Mouse (Mus musculus) forebrain, embryonic 13.5 days (tissue): ENCODE measurements at regions not wholly inside any gene's neighbourhood (a gene's known extent, or its start where the extent isn't known, plus 50 kb on each side); places are given as distances from the start of the nearest gene placed in this dataset.
A peak's percentile ranks its signal among the peaks of the same experiment; 100 is the strongest.

Experiments used
- ATAC-seq: fragments of 200-750 bp; cut with Nextera tagmentation; 2 replicates; pipeline ENCODE4 v1.8.0; 2017
- H3K27ac ChIP-seq: fragments of 300-500 bp; sonication (generic); 2 replicates; pipeline ENCODE4 v1.5.1; 2015; ENCODE audit warnings: inconsistent platforms, mild to moderate bottlenecking, moderate library complexity
- H3K27me3 ChIP-seq: fragments of 300-500 bp; sonication (generic); 2 replicates; pipeline ENCODE4 v1.6.1; 2015; ENCODE audit warnings: mild to moderate bottlenecking, inconsistent platforms
- H3K36me3 ChIP-seq: fragments of 300-500 bp; sonication (generic); 2 replicates; pipeline ENCODE4 v1.6.1; 2015; ENCODE audit warnings: mild to moderate bottlenecking, inconsistent platforms; ENCODE audit not compliant: poor library complexity, severe bottlenecking
- H3K4me1 ChIP-seq: fragments of 300-500 bp; sonication (generic); 2 replicates; pipeline ENCODE4 v1.6.1; 2015; ENCODE audit warnings: inconsistent platforms
- H3K4me2 ChIP-seq: fragments of 300-500 bp; sonication (generic); 2 replicates; pipeline ENCODE4 v1.6.1; 2015; ENCODE audit warnings: inconsistent platforms, mild to moderate bottlenecking, moderate library complexity
- H3K4me3 ChIP-seq: fragments of 300-500 bp; sonication (generic); 2 replicates; pipeline ENCODE4 v1.5.1; 2015; ENCODE audit warnings: mild to moderate bottlenecking, inconsistent platforms
- H3K9ac ChIP-seq: fragments of 300-500 bp; sonication (generic); 2 replicates; pipeline ENCODE4 v1.6.1; 2015; ENCODE audit warnings: mild to moderate bottlenecking, inconsistent platforms
- H3K9me3 ChIP-seq: fragments of 300-500 bp; sonication (generic); replicated peaks from 2 replicates; pipeline ENCODE4 v1.6.1; 2016; ENCODE audit warnings: inconsistent platforms
- WGBS: fragments of 180-500 bp; shearing (Covaris S2); methylation state at CpG from one replicate; pipeline ENCODE4 v1.1.7; 2015; 5-methylcytosine and 5-hydroxymethylcytosine counted together

- Histone ChIP-seq H3K4me3 (no peak overlapping the region), H3K27ac (no peak overlapping the region), H3K4me2 (no peak overlapping the region), H3K27me3 (no peaks in the 10 kb centered on the region), H3K9me3 (no peaks in the 10 kb centered on the region), H3K4me1 (peaks cover 14% of the 10 kb centered on the region; the same call in 1 of the 2 replicates), H3K9ac (no peak overlapping the region), H3K36me3 (no peaks in the 10 kb centered on the region)
- peak; percentile 93 for ATAC-seq
- 93% methylated on average over 10 of the region's 10 CpGs for WGBS
Measured at GRCm38 (mm10) chr2:124927882-124928758, 139.8 kb upstream of the Slc24a5 start.

GRCm38 (mm10) chr2:124928759-124929113, 139.2 kb upstream of the Slc24a5 start:
- H3K27me3 ChIP-seq, result no peaks in the 10 kb centered on the region
- 78% methylated on average over 5 of the region's 5 CpGs for WGBS
- no peak for ATAC-seq
- H3K9ac ChIP-seq, result no peak overlapping the region
- H3K36me3 ChIP-seq, result no peaks in the 10 kb centered on the region
- no peak overlapping the region for H3K27ac ChIP-seq
- no peaks in the 10 kb centered on the region for H3K9me3 ChIP-seq
- H3K4me2 ChIP-seq, result no peak overlapping the region
- H3K4me3 ChIP-seq, result no peak overlapping the region
- peaks cover 11% of the 10 kb centered on the region; the same call in 1 of the 2 replicates for H3K4me1 ChIP-seq

GRCm38 (mm10) chr2:124930719-124931118, 137.2 kb upstream of the Slc24a5 start:
- no peak for ATAC-seq
- H3K4me1 ChIP-seq, result peaks cover 9% of the 10 kb centered on the region; the same call in 1 of the 2 replicates
- 26% methylated on average over 7 of the region's 7 CpGs for WGBS

GRCm38 (mm10) chr2:124932566-124932965, 135.4 kb upstream of the Slc24a5 start:
- no peak overlapping the region for H3K4me2 ChIP-seq
- 64% methylated on average over 6 of the region's 6 CpGs for WGBS
- no peak for ATAC-seq
- no peaks in the 10 kb centered on the region for H3K36me3 ChIP-seq
- H3K27ac ChIP-seq, result no peak overlapping the region
- H3K4me1 ChIP-seq, result peaks cover 9% of the 10 kb centered on the region; the same call in 1 of the 2 replicates
- H3K4me3 ChIP-seq, result no peak overlapping the region
- no peaks in the 10 kb centered on the region for H3K27me3 ChIP-seq
- H3K9me3 ChIP-seq, result no peaks in the 10 kb centered on the region
- H3K9ac ChIP-seq, result no peak overlapping the region

More at GRCm38 (mm10) chr2:124930719-124931118, 137.2 kb upstream of the Slc24a5 start:
- Histone ChIP-seq H3K27ac (no peak overlapping the region), H3K9ac (no peak overlapping the region), H3K9me3 (no peaks in the 10 kb centered on the region), H3K4me2 (no peak overlapping the region), H3K36me3 (no peaks in the 10 kb centered on the region), H3K4me3 (no peak overlapping the region), H3K27me3 (no peaks in the 10 kb centered on the region)

- no peaks in the 10 kb centered on the region for H3K27me3 ChIP-seq
- 97% methylated on average over 1 of the region's 1 CpGs for WGBS
- H3K4me3 ChIP-seq, result no peak overlapping the region
- no peaks in the 10 kb centered on the region for H3K9me3 ChIP-seq
- H3K9ac ChIP-seq, result no peak overlapping the region
- no peak overlapping the region for H3K4me2 ChIP-seq
- no peak overlapping the region for H3K27ac ChIP-seq
- H3K36me3 ChIP-seq, result no peaks in the 10 kb centered on the region
- ATAC-seq, result no peak
- peaks cover 9% of the 10 kb centered on the region; the same call in 1 of the 2 replicates for H3K4me1 ChIP-seq
Measured at GRCm38 (mm10) chr2:124933876-124934275, 134.0 kb upstream of the Slc24a5 start.

GRCm38 (mm10) chr2:124948263-124948781, 119.6 kb upstream of the Slc24a5 start:
- Histone ChIP-seq H3K9me3 (no peaks in the 10 kb centered on the region), H3K4me1 (peaks cover 12% of the 10 kb centered on the region; the same call in 1 of the 2 replicates), H3K27ac (no peak overlapping the region), H3K9ac (no peak overlapping the region), H3K27me3 (no peaks in the 10 kb centered on the region), H3K4me2 (no peak overlapping the region), H3K4me3 (no peak overlapping the region), H3K36me3 (no peaks in the 10 kb centered on the region)
- no peak for ATAC-seq
- 41% methylated on average over 2 of the region's 2 CpGs for WGBS

- peaks cover 12% of the 10 kb centered on the region; the same call in 1 of the 2 replicates for H3K4me1 ChIP-seq
- H3K36me3 ChIP-seq, result no peaks in the 10 kb centered on the region
- no peak overlapping the region for H3K27ac ChIP-seq
- 51% methylated on average over 9 of the region's 9 CpGs for WGBS
- H3K9me3 ChIP-seq, result no peaks in the 10 kb centered on the region
- H3K4me3 ChIP-seq, result no peak overlapping the region
- no peak overlapping the region for H3K9ac ChIP-seq
- ATAC-seq, result no peak
- no peaks in the 10 kb centered on the region for H3K27me3 ChIP-seq
- H3K4me2 ChIP-seq, result no peak overlapping the region
Measured at GRCm38 (mm10) chr2:124948812-124949211, 119.1 kb upstream of the Slc24a5 start.

GRCm38 (mm10) chr2:124952212-124952611, 115.7 kb upstream of the Slc24a5 start:
- Histone ChIP-seq H3K27ac (no peak overlapping the region), H3K4me3 (no peak overlapping the region), H3K9me3 (no peaks in the 10 kb centered on the region), H3K27me3 (no peaks in the 10 kb centered on the region), H3K36me3 (no peaks in the 10 kb centered on the region), H3K9ac (no peak overlapping the region), H3K4me2 (no peak overlapping the region), H3K4me1 (peaks cover 12% of the 10 kb centered on the region; the same call in 1 of the 2 replicates)
- WGBS, result 30% methylated on average over 4 of the region's 4 CpGs
- no peak for ATAC-seq

- Histone ChIP-seq H3K9ac (no peak overlapping the region), H3K4me2 (no peak overlapping the region), H3K4me1 (peaks cover 12% of the 10 kb centered on the region; the same call in 1 of the 2 replicates), H3K9me3 (no peaks in the 10 kb centered on the region), H3K4me3 (no peak overlapping the region), H3K27me3 (no peaks in the 10 kb centered on the region), H3K27ac (no peak overlapping the region), H3K36me3 (no peaks in the 10 kb centered on the region)
- WGBS, result 72% methylated on average over 5 of the region's 5 CpGs
- no peak for ATAC-seq
Measured at GRCm38 (mm10) chr2:124953015-124953414, 114.9 kb upstream of the Slc24a5 start.

GRCm38 (mm10) chr2:124955843-124956242, 112.1 kb upstream of the Slc24a5 start:
- WGBS, result 33% methylated on average over 7 of the region's 7 CpGs
- H3K4me2 ChIP-seq, result no peak overlapping the region
- ATAC-seq, result no peak
- H3K4me1 ChIP-seq, result peaks cover 5% of the 10 kb centered on the region; the same call in 1 of the 2 replicates
- no peak overlapping the region for H3K9ac ChIP-seq
- no peak overlapping the region for H3K27ac ChIP-seq
- H3K27me3 ChIP-seq, result no peaks in the 10 kb centered on the region
- H3K4me3 ChIP-seq, result no peak overlapping the region
- no peaks in the 10 kb centered on the region for H3K9me3 ChIP-seq
- no peaks in the 10 kb centered on the region for H3K36me3 ChIP-seq

- H3K4me1 ChIP-seq, result no peaks in the 10 kb centered on the region
- H3K4me2 ChIP-seq, result no peak overlapping the region
- WGBS, result 86% methylated on average over 5 of the region's 5 CpGs
- no peak overlapping the region for H3K4me3 ChIP-seq
- no peak for ATAC-seq
- H3K27ac ChIP-seq, result no peak overlapping the region
- H3K36me3 ChIP-seq, result no peaks in the 10 kb centered on the region
- H3K9me3 ChIP-seq, result no peaks in the 10 kb centered on the region
- H3K9ac ChIP-seq, result no peak overlapping the region
- H3K27me3 ChIP-seq, result no peaks in the 10 kb centered on the region
Measured at GRCm38 (mm10) chr2:124959431-124959830, 108.5 kb upstream of the Slc24a5 start.
